Mouse (Mus musculus) limb, embryonic 15.5 days (tissue): ENCODE measurements at regions not wholly inside any gene's neighbourhood (a gene's known extent, or its start where the extent isn't known, plus 50 kb on each side); places are given as distances from the start of the nearest gene placed in this dataset.

Source experiments
- ATAC-seq: fragments of 200-750 bp; cut with Nextera tagmentation; 2 replicates; pipeline ENCODE4 v1.8.0; 2017; ENCODE audit warnings: low read depth, moderate TSS enrichment; ENCODE audit not compliant: insufficient number of reproducible peaks, low FRiP score, low TSS enrichment
- H3K27ac ChIP-seq: fragments of 300-500 bp; sonication (generic); 2 replicates; pipeline ENCODE4 v1.5.1; 2015; ENCODE audit warnings: moderate library complexity, mild to moderate bottlenecking, inconsistent platforms
- H3K27me3 ChIP-seq: fragments of 300-500 bp; sonication (generic); 2 replicates; pipeline ENCODE4 v1.6.1; 2015; ENCODE audit warnings: inconsistent platforms
- H3K36me3 ChIP-seq: fragments of 300-500 bp; sonication (generic); 2 replicates; pipeline ENCODE4 v1.6.1; 2015; ENCODE audit warnings: inconsistent platforms
- H3K4me1 ChIP-seq: fragments of 300-500 bp; sonication (generic); 2 replicates; pipeline ENCODE4 v1.6.1; 2015; ENCODE audit warnings: inconsistent platforms
- H3K4me2 ChIP-seq: fragments of 300-500 bp; sonication (generic); 2 replicates; pipeline ENCODE4 v1.6.1; 2015; ENCODE audit warnings: mild to moderate bottlenecking, inconsistent platforms
- H3K4me3 ChIP-seq: fragments of 300-500 bp; sonication (generic); 2 replicates; pipeline ENCODE4 v1.5.1; 2015; ENCODE audit warnings: mild to moderate bottlenecking, inconsistent platforms
- H3K9ac ChIP-seq: fragments of 300-500 bp; sonication (generic); 2 replicates; pipeline ENCODE4 v1.6.1; 2015; ENCODE audit warnings: inconsistent platforms
- H3K9me3 ChIP-seq: fragments of 300-500 bp; sonication (generic); 2 replicates; pipeline ENCODE4 v1.6.1; 2016; ENCODE audit warnings: inconsistent platforms
- WGBS: fragments of 180-500 bp; shearing (Covaris S2); methylation state at CpG from one replicate; pipeline ENCODE4 v1.1.7; 2015; 5-methylcytosine and 5-hydroxymethylcytosine counted together

DNA sequence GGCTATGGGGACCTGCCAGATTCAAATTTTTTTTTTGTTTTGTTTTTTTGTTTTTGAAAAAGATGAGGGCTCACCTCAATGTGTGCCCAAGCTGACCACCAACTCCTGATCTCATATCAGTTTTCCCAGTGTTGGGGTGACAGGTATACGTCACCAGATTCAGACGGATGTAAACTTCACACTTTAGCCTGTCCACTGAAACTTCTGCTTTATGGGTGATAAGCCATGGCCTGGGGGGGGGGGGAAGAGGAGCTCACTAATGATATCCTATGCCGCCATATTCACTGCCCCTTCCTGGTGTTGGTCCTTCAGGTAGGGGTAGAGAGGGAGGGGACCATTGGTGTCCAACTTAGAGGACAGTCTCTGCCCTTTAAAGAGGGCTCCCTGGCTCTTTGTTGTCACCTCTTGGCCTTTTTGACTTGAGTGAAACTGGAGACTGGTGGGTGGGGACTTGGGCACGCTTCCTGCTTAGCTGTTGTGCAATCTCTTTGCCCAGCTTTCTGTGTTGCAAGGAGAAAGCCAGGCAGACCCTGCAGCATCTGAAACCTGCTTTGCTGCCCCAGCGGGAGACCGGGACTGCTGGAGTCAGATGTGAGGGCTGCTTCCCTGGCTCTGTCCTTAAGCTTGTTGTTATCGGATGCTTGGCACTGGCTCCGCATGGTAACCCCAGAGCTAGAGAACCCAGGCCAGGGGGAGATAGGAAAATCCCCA, 125.8 kb downstream of the Irx5 start:
- Histone ChIP-seq H3K9ac (no peak overlapping the region), H3K4me2 (no peak overlapping the region), H3K27me3 (0 out of 2 replicates have a peak, but pooled peaks cover 7% of the 10 kb centered on the region), H3K4me3 (no peak overlapping the region), H3K4me1 (no peaks in the 10 kb centered on the region; the same call in 1 of the 2 replicates), H3K27ac (no peak overlapping the region), H3K9me3 (no peaks in the 10 kb centered on the region), H3K36me3 (no peaks in the 10 kb centered on the region)
- WGBS: 45% methylated on average over 8 of the region's 8 CpGs
- ATAC-seq: no peak

DNA sequence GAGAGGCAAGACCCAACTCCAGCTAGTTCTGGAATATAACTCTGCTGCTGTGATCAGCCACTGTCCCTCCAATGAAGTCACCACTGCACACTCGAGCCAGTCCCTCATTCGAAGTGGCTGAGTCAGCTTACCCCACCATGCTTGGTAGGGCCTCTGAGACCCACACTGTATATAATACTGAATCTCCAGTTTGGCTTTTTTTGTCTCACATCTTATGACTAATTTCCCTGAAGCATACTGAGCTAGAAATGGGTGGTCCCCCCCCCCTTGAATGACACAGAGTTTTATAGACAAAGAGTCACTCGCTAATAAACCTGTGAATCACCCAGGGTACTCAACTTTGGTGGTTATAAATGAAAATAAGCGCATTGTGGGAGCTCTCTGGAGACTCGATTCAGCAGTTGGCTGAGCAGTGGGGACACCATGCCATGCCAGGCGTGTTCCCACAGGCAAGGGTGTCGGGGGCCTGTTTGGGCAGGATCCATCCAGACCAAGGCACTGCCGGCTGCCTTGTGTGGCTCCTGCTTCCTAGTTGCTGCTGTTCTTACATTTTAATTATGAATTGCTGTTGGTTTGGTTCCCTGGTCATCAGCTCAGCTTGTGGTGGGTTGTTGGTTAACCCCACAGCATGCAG, 131.2 kb downstream of the Irx5 start:
- H3K4me3 ChIP-seq: no peak overlapping the region
- 64% methylated on average over 8 of the region's 8 CpGs for WGBS
- ATAC-seq: no peak
- no peak overlapping the region for H3K4me2 ChIP-seq
- H3K9me3 ChIP-seq: no peaks in the 10 kb centered on the region
- H3K4me1 ChIP-seq: peaks cover 9% of the 10 kb centered on the region
- no peak overlapping the region for H3K27ac ChIP-seq
- H3K36me3 ChIP-seq: no peaks in the 10 kb centered on the region
- no peaks in the 10 kb centered on the region for H3K27me3 ChIP-seq
- no peak overlapping the region for H3K9ac ChIP-seq

DNA sequence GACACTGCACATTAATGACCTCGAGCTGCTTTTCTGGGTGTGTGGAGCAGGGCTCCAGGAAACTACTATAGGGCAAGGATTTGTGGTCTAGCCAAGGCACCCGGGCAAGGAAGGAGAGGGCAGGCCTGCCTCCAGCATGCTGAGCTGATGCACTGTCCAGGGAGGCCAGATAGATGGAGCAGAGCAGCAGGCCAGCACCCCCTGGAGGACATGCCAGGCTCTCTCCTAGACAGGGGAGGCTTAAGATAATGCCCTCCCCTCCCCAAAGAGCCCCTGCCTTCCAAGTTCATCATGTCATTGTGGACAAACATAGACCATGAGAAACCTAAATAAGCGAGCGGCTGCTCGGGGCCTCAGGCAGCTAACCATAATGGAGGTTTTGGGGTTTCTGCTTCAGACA, 134.1 kb downstream of the Irx5 start:
- no peak overlapping the region for H3K4me3 ChIP-seq
- ATAC-seq: no peak; the same call in 1 of the 2 replicates
- H3K9ac ChIP-seq: no peak overlapping the region
- no peaks in the 10 kb centered on the region for H3K36me3 ChIP-seq
- H3K9me3 ChIP-seq: no peaks in the 10 kb centered on the region
- H3K4me2 ChIP-seq: no peak overlapping the region
- no peak overlapping the region for H3K27ac ChIP-seq
- WGBS: 65% methylated on average over 5 of the region's 5 CpGs
- H3K27me3 ChIP-seq: no peaks in the 10 kb centered on the region
- peaks cover 9% of the 10 kb centered on the region for H3K4me1 ChIP-seq

GRCm38 (mm10) chr8:92493403-92493802, 136.0 kb downstream of the Irx5 start:
- WGBS: 37% methylated on average over 4 of the region's 4 CpGs
- no peak overlapping the region for H3K9ac ChIP-seq
- ATAC-seq: 0 out of 2 replicates have a peak, but pooled peaks have one; percentile 42

GRCm38 (mm10) chr8:92505552-92506281, 148.3 kb downstream of the Irx5 start:
- ATAC-seq: peak; percentile 84
- WGBS: 20% methylated on average over 7 of the region's 7 CpGs

More at GRCm38 (mm10) chr8:92493403-92493802, 136.0 kb downstream of the Irx5 start:
- Histone ChIP-seq H3K4me3 (no peak overlapping the region), H3K27ac (no peak overlapping the region), H3K36me3 (no peaks in the 10 kb centered on the region), H3K9me3 (no peaks in the 10 kb centered on the region), H3K27me3 (no peaks in the 10 kb centered on the region), H3K4me2 (no peak overlapping the region), H3K4me1 (peaks cover 9% of the 10 kb centered on the region)

DNA sequence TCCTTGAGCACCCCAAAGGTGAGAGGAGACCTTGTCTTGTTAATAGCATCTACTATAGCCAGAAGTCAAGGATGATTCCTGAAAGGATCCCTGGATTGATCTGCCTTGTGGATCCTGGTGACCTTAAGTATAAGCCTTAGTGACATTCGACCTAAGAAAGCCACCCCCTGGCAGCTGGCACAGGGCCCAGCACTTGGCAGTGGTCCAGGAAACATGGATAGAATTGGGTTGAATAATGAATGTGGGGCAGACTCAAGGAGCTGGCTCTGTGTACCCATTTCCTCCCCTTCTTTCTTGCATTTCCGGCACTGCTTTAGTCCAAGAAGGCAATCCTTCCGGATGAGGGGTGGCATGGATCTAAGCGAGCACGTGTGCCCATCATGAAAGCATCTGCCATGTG, 149.0 kb downstream of the Irx5 start:
- Histone ChIP-seq H3K4me1 (peaks cover 34% of the 10 kb centered on the region), H3K4me2 (no peak overlapping the region), H3K9ac (no peak overlapping the region), H3K27me3 (no peaks in the 10 kb centered on the region), H3K27ac (peak overlapping the region; percentile 48), H3K9me3 (no peaks in the 10 kb centered on the region), H3K36me3 (no peaks in the 10 kb centered on the region), H3K4me3 (no peak overlapping the region)
- WGBS: 55% methylated on average over 5 of the region's 5 CpGs
- no peak for ATAC-seq

More at GRCm38 (mm10) chr8:92505552-92506281, 148.3 kb downstream of the Irx5 start:
- Histone ChIP-seq H3K4me1 (peaks cover 34% of the 10 kb centered on the region), H3K36me3 (no peaks in the 10 kb centered on the region), H3K9ac (no peak overlapping the region), H3K4me3 (no peak overlapping the region), H3K27ac (peak overlapping the region; percentile 76), H3K9me3 (no peaks in the 10 kb centered on the region), H3K4me2 (no peak overlapping the region), H3K27me3 (no peaks in the 10 kb centered on the region)

- H3K27me3 ChIP-seq: no peaks in the 10 kb centered on the region
- H3K4me2 ChIP-seq: no peak overlapping the region
- H3K4me3 ChIP-seq: no peak overlapping the region
- ATAC-seq: no peak
- WGBS: 83% methylated on average over 5 of the region's 5 CpGs
- peak overlapping the region; percentile 48; the same call in 1 of the 2 replicates for H3K27ac ChIP-seq
- peaks cover 34% of the 10 kb centered on the region for H3K4me1 ChIP-seq
- no peaks in the 10 kb centered on the region for H3K36me3 ChIP-seq
- H3K9me3 ChIP-seq: no peaks in the 10 kb centered on the region
- no peak overlapping the region for H3K9ac ChIP-seq
These were observed 149.5 kb downstream of the Irx5 start for GRCm38 (mm10) chr8:92506906-92507305.

GRCm38 (mm10) chr8:92515385-92515784, 158.0 kb downstream of the Irx5 start:
- no peak overlapping the region for H3K4me2 ChIP-seq
- no peak overlapping the region for H3K27ac ChIP-seq
- no peaks in the 10 kb centered on the region for H3K36me3 ChIP-seq
- no peak overlapping the region for H3K9ac ChIP-seq
- H3K4me3 ChIP-seq: no peak overlapping the region
- H3K4me1 ChIP-seq: peaks cover 8% of the 10 kb centered on the region
- no peak for ATAC-seq
- H3K9me3 ChIP-seq: no peaks in the 10 kb centered on the region
- H3K27me3 ChIP-seq: no peaks in the 10 kb centered on the region
- WGBS: 68% methylated on average over 2 of the region's 2 CpGs

GRCm38 (mm10) chr8:92518031-92518430, 156.1 kb upstream of the Irx6 start:
- H3K9me3 ChIP-seq: no peaks in the 10 kb centered on the region
- 41% methylated on average over 8 of the region's 8 CpGs for WGBS
- H3K4me2 ChIP-seq: no peak overlapping the region
- H3K36me3 ChIP-seq: no peaks in the 10 kb centered on the region
- peak; percentile 76; the same call in 1 of the 2 replicates for ATAC-seq
- peak overlapping the region; percentile 77 for H3K27ac ChIP-seq
- peaks cover 8% of the 10 kb centered on the region for H3K4me1 ChIP-seq
- H3K27me3 ChIP-seq: no peaks in the 10 kb centered on the region
- no peak overlapping the region for H3K4me3 ChIP-seq
- H3K9ac ChIP-seq: no peak overlapping the region

DNA sequence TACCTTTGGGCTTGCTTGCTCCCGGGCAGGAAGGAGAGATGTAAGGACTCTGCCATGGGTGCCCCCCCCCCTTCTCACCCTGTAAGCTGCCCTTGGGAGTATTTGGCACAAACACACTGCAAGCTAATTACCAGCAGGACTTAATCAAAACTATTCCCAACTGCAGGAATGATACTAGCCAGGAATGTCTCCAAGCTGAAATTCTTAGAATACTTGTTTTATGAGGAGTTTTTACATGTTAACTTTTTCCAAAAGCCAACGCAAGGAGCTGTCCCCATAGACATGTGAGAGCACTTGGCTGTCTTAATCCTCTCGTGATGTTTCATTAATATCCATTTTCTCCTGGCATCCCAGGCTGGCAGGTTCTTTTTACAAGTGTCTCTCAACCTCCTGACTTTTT, 155.6 kb upstream of the Irx6 start:
- H3K27ac ChIP-seq: peak overlapping the region; percentile 77; the same call in 1 of the 2 replicates
- H3K4me3 ChIP-seq: no peak overlapping the region
- 14% methylated on average over 3 of the region's 3 CpGs for WGBS
- no peaks in the 10 kb centered on the region for H3K36me3 ChIP-seq
- no peaks in the 10 kb centered on the region for H3K27me3 ChIP-seq
- peaks cover 8% of the 10 kb centered on the region for H3K4me1 ChIP-seq
- no peak for ATAC-seq
- H3K4me2 ChIP-seq: no peak overlapping the region
- no peaks in the 10 kb centered on the region for H3K9me3 ChIP-seq
- H3K9ac ChIP-seq: no peak overlapping the region

DNA sequence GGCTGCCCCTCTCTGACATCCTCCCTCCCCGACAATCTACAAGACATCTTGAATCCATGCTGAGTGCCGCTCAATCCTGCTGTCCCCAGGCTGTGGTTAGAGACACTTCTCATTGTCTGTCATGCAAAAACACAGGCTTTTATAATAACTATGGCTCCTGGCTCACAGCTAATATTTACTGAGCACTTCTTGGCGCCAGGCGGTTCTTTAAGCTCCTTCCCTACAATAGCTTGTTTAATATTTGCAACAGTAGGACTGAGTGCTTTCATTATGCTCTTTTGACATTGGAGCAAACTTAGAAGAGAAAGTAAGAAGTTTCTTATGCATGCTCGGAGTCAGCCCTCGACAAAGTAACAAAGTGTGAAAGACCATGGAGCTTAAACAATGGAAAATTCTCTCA, 151.6 kb upstream of the Irx6 start:
- Histone ChIP-seq H3K9ac (no peak overlapping the region), H3K4me1 (peaks cover 8% of the 10 kb centered on the region), H3K36me3 (no peaks in the 10 kb centered on the region), H3K27ac (no peak overlapping the region), H3K4me2 (no peak overlapping the region), H3K27me3 (no peaks in the 10 kb centered on the region), H3K9me3 (no peaks in the 10 kb centered on the region), H3K4me3 (no peak overlapping the region)
- 89% methylated on average over 6 of the region's 6 CpGs for WGBS
- ATAC-seq: no peak

- Histone ChIP-seq H3K9ac (no peak overlapping the region), H3K4me3 (no peak overlapping the region), H3K4me2 (no peak overlapping the region), H3K27ac (no peak overlapping the region), H3K36me3 (no peaks in the 10 kb centered on the region), H3K27me3 (no peaks in the 10 kb centered on the region), H3K4me1 (peaks cover 4% of the 10 kb centered on the region; the same call in 1 of the 2 replicates), H3K9me3 (no peaks in the 10 kb centered on the region)
- no peak for ATAC-seq
- WGBS: 37% methylated on average over 11 of the region's 11 CpGs
These were observed 144.3 kb upstream of the Irx6 start for GRCm38 (mm10) chr8:92529756-92530155.
